Mouse (Mus musculus) heart, postnatal 25 days (tissue): ENCODE data around the gene Sh3pxd2a. TPM values are rescaled to one million over a fixed set of nuclear protein-coding genes. Genes with fewer than 3 reads are reported as not detected.

Source experiments
- DNase-seq: peaks from one replicate; pipeline ENCODE4 v3.0.0; 2022; ENCODE audit warnings: low spot score
- intact Hi-C: fragments of 180-260 bp; cut with DNase I; formaldehyde crosslinking; loops from one replicate; pipeline ENCODE4 v1.15.1; 2025
- total RNA-seq, 2 experiments: library from RNA; stranded (reverse); gene quantifications; 2 replicates each; pipeline ENCODE4 v1.2.3; 2021

Sh3pxd2a gene
- total RNA-seq, 2 experiments from 2014 or later, result 63.5 to 63.6 TPM

- DNase-seq, result no peak
- intact Hi-C loops, result no loop called here
Observed at GRCm38 (mm10) chr19:47306128-47306916, 157.9 kb downstream of the Sh3pxd2a start.

GRCm38 (mm10) chr19:47305401-47305800, 158.8 kb downstream of the Sh3pxd2a start:
- intact Hi-C loops, result no loop called here
- no peak for DNase-seq

- intact Hi-C loops, result no loop called here
- no peak for DNase-seq
Observed at GRCm38 (mm10) chr19:47304170-47304745, 159.9 kb downstream of the Sh3pxd2a start.

GRCm38 (mm10) chr19:47303128-47303527, 161.1 kb downstream of the Sh3pxd2a start:
- intact Hi-C loops, result no loop called here
- no peak for DNase-seq

- intact Hi-C loops, result no loop called here
- DNase-seq, result no peak
Observed at GRCm38 (mm10) chr19:47302191-47302852, 161.9 kb downstream of the Sh3pxd2a start.

GRCm38 (mm10) chr19:47301303-47302190, 162.7 kb downstream of the Sh3pxd2a start:
- no peak for DNase-seq
- intact Hi-C loops, result no loop called here

GRCm38 (mm10) chr19:47298100-47298499, 166.1 kb downstream of the Sh3pxd2a start:
- intact Hi-C loops, result no loop called here
- DNase-seq, result no peak

- peak; percentile 68 for DNase-seq
- intact Hi-C loops, result no loop called here
Observed at GRCm38 (mm10) chr19:47292451-47292951, 171.7 kb downstream of the Sh3pxd2a start.

GRCm38 (mm10) chr19:47291307-47292080, 172.7 kb downstream of the Sh3pxd2a start:
- DNase-seq, result no peak
- intact Hi-C loops, result no loop called here

- intact Hi-C loops, result no loop called here
- no peak for DNase-seq
Observed at GRCm38 (mm10) chr19:47286886-47287450, 177.2 kb downstream of the Sh3pxd2a start.

- intact Hi-C loops, result no loop called here
Observed at GRCm38 (mm10) chr19:47285581-47285980, 178.6 kb downstream of the Sh3pxd2a start.

GRCm38 (mm10) chr19:47282688-47283215, 181.4 kb downstream of the Sh3pxd2a start:
- DNase-seq, result no peak

More at GRCm38 (mm10) chr19:47285581-47285980, 178.6 kb downstream of the Sh3pxd2a start:
- DNase-seq, result no peak

GRCm38 (mm10) chr19:47282050-47282454, 182.1 kb downstream of the Sh3pxd2a start:
- intact Hi-C loops, result no loop called here

More at GRCm38 (mm10) chr19:47282688-47283215, 181.4 kb downstream of the Sh3pxd2a start:
- intact Hi-C loops, result no loop called here

GRCm38 (mm10) chr19:47280894-47281293, 183.3 kb downstream of the Sh3pxd2a start:
- peak; percentile 58 for DNase-seq
- intact Hi-C loops, result loop anchor here (2.0 kb wide), 1 partner anchor 34 kb away; no protein-coding TSS in a partner anchor

More at GRCm38 (mm10) chr19:47282050-47282454, 182.1 kb downstream of the Sh3pxd2a start:
- DNase-seq, result peak; percentile 27

GRCm38 (mm10) chr19:47279788-47280532, 184.2 kb downstream of the Sh3pxd2a start:
- DNase-seq, result peak; percentile 85
- intact Hi-C loops, result loop anchor here (2.0 kb wide), 1 partner anchor 35 kb away; no protein-coding TSS in a partner anchor

GRCm38 (mm10) chr19:47279372-47279771, 184.8 kb downstream of the Sh3pxd2a start:
- no peak for DNase-seq
- intact Hi-C loops, result no loop called here

GRCm38 (mm10) chr19:47276730-47277129, 187.5 kb downstream of the Sh3pxd2a start:
- intact Hi-C loops, result no loop called here

More at GRCm38 (mm10) chr19:47276730-47277129, 187.5 kb downstream of the Sh3pxd2a start:
- DNase-seq, result no peak
